Mouse (Mus musculus): ENCODE measurements around the gene Zbbx.

DNA sequence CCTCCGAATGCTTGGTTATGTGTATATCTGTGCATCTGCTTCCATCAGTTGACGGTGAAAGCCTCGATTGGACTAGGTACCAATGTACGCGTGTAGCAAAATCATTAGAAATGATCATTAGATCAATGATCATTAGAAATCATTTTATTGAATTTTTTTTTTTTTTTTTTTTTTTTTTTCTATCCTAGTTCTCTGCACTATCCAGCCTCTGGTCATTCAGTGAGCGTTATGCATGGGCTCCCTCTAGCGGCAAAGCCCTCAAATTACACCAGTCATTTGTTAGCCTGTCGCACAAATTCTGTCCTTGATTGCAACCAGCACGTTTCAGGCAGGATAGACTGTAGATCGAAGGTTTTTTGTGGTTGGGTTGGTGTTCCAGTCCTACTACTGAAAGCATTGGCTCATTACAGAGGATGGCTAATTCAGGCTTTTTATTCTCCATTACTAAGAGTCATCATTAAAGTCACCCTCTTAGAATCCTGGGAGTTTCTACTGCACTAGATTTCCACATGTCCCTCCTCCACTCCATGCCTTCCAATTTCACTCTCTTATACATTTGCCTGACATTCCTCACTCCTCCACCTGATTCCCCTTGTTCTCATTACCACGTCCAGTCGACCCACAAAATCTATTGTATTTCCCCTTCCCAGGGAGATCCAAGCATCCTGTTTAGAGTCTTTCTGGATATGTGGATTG is 38.1 kb upstream of the Zbbx start:
- TF ChIP-seq CTCF (conservative IDR thresholded peaks at IDR 0.05; ENCODE audit: insufficient read depth, insufficient read length, low read depth, low read length) (peak; percentile 82), POLR2A (IDR thresholded peaks at IDR 0.05; ENCODE audit: low read depth, low read length) (no peak)

Data from kidney, adult 2 months (tissue).